Mouse (Mus musculus): ENCODE data around the gene 2310039H08Rik.

The 2310039H08Rik gene

DNA sequence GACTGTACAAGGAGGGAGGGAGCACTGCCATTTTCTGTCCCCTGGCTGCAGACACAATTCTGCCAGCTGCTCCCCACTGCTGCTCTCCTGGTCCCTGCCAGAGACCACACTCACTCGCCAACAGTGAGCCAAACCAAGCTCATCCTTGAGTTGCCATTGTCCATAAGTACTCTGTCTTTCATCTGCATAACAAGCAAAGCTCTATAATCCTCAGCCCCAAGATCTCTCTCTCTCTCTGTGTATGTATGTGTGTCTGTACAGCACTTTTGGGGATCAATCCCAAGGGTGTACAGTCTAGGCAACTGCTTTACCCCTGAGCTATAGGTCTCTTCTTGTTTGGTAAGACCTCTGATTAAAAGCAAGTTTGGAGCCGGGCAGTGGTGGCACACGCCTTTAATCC, 38.2 kb downstream of the 2310039H08Rik start:
- no peak for DNase-seq

DNA sequence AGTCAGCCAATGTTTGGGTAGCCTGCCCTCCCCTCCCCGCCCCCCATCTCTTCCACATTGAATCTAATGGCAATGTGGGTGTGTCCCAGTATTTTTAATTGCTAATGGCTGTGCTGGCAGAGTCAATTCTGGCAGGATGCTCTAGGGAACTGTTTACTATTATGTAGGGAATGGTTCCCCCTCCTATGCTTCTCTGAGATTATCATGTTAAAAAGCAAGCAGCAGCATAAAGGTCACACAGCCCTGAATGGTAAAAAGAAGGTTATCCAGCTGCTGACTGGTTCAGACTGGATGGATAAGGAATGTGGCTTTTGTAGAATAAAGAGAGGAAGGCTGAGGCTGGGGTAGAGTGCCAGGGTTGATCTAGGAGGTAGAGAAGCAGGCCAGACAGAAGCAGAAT, 40.0 kb downstream of the 2310039H08Rik start:
- no peak for DNase-seq

GRCm38 (mm10) chr17:46813637-46814036, 41.2 kb downstream of the 2310039H08Rik start:
- no peak for DNase-seq

DNA sequence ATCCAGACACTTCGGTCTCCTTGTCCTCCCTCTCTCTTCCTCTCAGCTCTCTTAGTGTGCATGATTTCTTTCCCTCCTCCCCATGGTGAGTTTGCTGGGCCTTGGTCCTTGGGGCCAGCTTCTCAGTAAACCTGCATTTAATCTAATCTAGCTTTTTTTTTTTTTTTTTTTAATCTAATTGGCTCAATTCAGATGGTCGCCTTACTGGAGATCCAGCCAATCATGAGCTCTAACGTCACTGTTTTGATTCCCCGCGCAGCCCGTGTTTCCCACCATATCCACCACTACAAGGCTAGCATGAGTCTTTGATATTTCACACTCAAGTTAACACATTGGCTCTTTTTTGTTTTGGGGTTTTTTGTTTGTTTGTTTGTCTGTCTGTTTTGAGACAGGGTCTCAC, 42.1 kb downstream of the 2310039H08Rik start:
- DNase-seq = no peak

DNA sequence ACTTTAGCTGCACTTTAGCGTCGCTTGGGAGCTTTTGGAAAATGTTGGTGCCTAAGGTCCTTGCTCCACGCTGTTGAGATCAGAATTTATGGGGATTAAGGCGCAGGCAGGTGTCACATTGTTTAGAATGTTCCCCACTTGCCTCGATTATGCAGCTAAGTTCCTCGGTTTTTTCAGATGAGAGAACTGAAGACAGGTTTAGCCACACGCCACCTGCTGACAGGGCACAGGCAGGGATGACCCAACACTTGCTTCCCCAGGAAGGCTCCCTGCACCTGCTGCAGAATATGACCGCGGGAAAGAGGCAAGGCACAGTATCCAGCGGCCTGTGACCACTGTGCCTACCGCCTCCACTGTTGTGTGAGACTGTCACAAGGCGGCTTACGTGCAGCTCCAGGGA, 43.9 kb downstream of the 2310039H08Rik start:
- DNase-seq = no peak

- no peak for DNase-seq
These were observed 45.3 kb downstream of the 2310039H08Rik start for GRCm38 (mm10) chr17:46817734-46818158.

- DNase-seq = peak; percentile 34
These were observed 48.2 kb downstream of the 2310039H08Rik start for GRCm38 (mm10) chr17:46820628-46821027.

Data from cerebellum, adult 11-12 months (tissue).